Mouse (Mus musculus) MEL (cell line): ENCODE measurements around the gene Ell. TPM values are rescaled to one million over a fixed set of nuclear protein-coding genes. Genes with fewer than 3 reads are reported as not detected.

Experiments used
- DNase-seq: peaks from one replicate; pipeline ENCODE4 v3.0.0; 2011; ENCODE audit warnings: low read depth, low spot score
- H3K27ac ChIP-seq: 2 replicates; pipeline ENCODE4 v1.5.1; 2012; ENCODE audit warnings: low read depth, mild to moderate bottlenecking, control low read depth, low read length, moderate library complexity; ENCODE audit not compliant: control insufficient read depth
- H3K27me3 ChIP-seq, 2 experiments: fragments of 150-350 bp in 1 of 2; sonication (generic) in 1 of 2; 2 replicates each; pipeline ENCODE4 v1.6.1; 2012; ENCODE audit warnings: low read length in 2 of 2, mild to moderate bottlenecking in 2 of 2, improper control_type of control experiment in 1 of 2, moderate library complexity in 1 of 2; ENCODE audit not compliant: insufficient read depth in 2 of 2, control insufficient read depth in 1 of 2
- H3K36me3 ChIP-seq, 2 experiments: 2 replicates each; pipeline ENCODE4 v1.6.1; 2012 to 2014; ENCODE audit warnings: low read length in 2 of 2, improper control_type of control experiment in 1 of 2, inconsistent platforms in 1 of 2, mild to moderate bottlenecking in 1 of 2; ENCODE audit not compliant: insufficient read depth in 2 of 2, control insufficient read depth in 1 of 2
- H3K4me1 ChIP-seq, 2 experiments: fragments of 150-350 bp in 1 of 2; sonication (generic) in 1 of 2; 2 replicates each; pipeline ENCODE4 v1.6.1; 2012; ENCODE audit warnings: low read length in 2 of 2, improper control_type of control experiment in 1 of 2, mild to moderate bottlenecking in 1 of 2; ENCODE audit not compliant: insufficient read depth in 2 of 2, control insufficient read depth in 1 of 2
- H3K4me3 ChIP-seq, 2 experiments: fragments of 150-350 bp in 1 of 2; sonication (generic) in 1 of 2; 2 replicates each; pipeline ENCODE4 v1.5.1; 2012; ENCODE audit warnings: low read depth in 2 of 2, low read length in 2 of 2, mild to moderate bottlenecking in 2 of 2, moderate library complexity in 2 of 2, control low read depth in 1 of 2, improper control_type of control experiment in 1 of 2; ENCODE audit not compliant: control insufficient read depth in 1 of 2, insufficient read depth in 1 of 2
- H3K79me2 ChIP-seq: 2 replicates; pipeline ENCODE4 v1.6.1; 2012; ENCODE audit warnings: mild to moderate bottlenecking, low read length, moderate library complexity; ENCODE audit not compliant: control insufficient read depth, poor library complexity, insufficient read depth
- H3K9ac ChIP-seq: 2 replicates; pipeline ENCODE4 v1.6.1; 2012; ENCODE audit warnings: low read depth, mild to moderate bottlenecking, control low read depth, low read length, moderate library complexity; ENCODE audit not compliant: control insufficient read depth, poor library complexity, severe bottlenecking
- H3K9me3 ChIP-seq: fragments of 150-350 bp; sonication (generic); replicated peaks from 2 replicates; pipeline ENCODE4 v1.6.1; 2012; ENCODE audit warnings: mild to moderate bottlenecking, low read length, improper control_type of control experiment, moderate library complexity; ENCODE audit not compliant: insufficient read depth
- BHLHE40 ChIP-seq: IDR thresholded peaks from 2 replicates; pipeline ENCODE4 v1.6.1; 2012; ENCODE audit warnings: low read depth, mild to moderate bottlenecking, inconsistent platforms, low read length, improper control_type of control experiment, borderline replicate concordance
- CHD1 ChIP-seq: IDR thresholded peaks from 2 replicates; pipeline ENCODE4 v1.6.1; 2012; ENCODE audit warnings: low read depth, mild to moderate bottlenecking, inconsistent platforms, low read length, improper control_type of control experiment
- CHD2 ChIP-seq: IDR thresholded peaks from 2 replicates; pipeline ENCODE4 v1.6.1; 2011; ENCODE audit warnings: low read length, improper control_type of control experiment
- CTCF ChIP-seq, 3 experiments: IDR thresholded peaks in 2 of 3; conservative IDR thresholded peaks in 1 of 3; 2 replicates each; pipeline ENCODE4 v1.5.1; 2011 to 2012; ENCODE audit warnings: low read length in 3 of 3, low read depth in 2 of 3, mild to moderate bottlenecking in 2 of 3, improper control_type of control experiment in 1 of 3, inconsistent platforms in 1 of 3, mixed read lengths in 1 of 3, moderate library complexity in 1 of 3; ENCODE audit not compliant: control insufficient read depth in 1 of 3, insufficient read depth in 1 of 3, poor library complexity in 1 of 3, severe bottlenecking in 1 of 3
- E2F4 ChIP-seq: IDR thresholded peaks from 2 replicates; pipeline ENCODE4 v1.6.1; 2011; ENCODE audit warnings: low read depth, low read length, improper control_type of control experiment, borderline replicate concordance
- EP300 ChIP-seq, 2 experiments: IDR thresholded peaks; 2 replicates each; pipeline ENCODE4 v1.6.1; 2011; ENCODE audit warnings: improper control_type of control experiment in 2 of 2, low read length in 2 of 2, low read depth in 1 of 2, mild to moderate bottlenecking in 1 of 2
- HCFC1 ChIP-seq: IDR thresholded peaks from 2 replicates; pipeline ENCODE4 v1.6.1; 2012; ENCODE audit warnings: low read depth, mild to moderate bottlenecking, inconsistent platforms, low read length, improper control_type of control experiment, moderate library complexity
- MAFK ChIP-seq: IDR thresholded peaks from 2 replicates; pipeline ENCODE4 v1.6.1; 2011; ENCODE audit warnings: low read depth, mild to moderate bottlenecking, low read length, improper control_type of control experiment, borderline replicate concordance
- MAX ChIP-seq: IDR thresholded peaks from 2 replicates; pipeline ENCODE4 v1.6.1; 2011; ENCODE audit warnings: low read length, improper control_type of control experiment
- MAZ ChIP-seq: IDR thresholded peaks from 2 replicates; pipeline ENCODE4 v1.6.1; 2012; ENCODE audit warnings: low read depth, mild to moderate bottlenecking, inconsistent platforms, low read length, improper control_type of control experiment
- MXI1 ChIP-seq: IDR thresholded peaks from 2 replicates; pipeline ENCODE4 v1.6.1; 2011; ENCODE audit warnings: mild to moderate bottlenecking, low read depth, low read length, improper control_type of control experiment
- MYB ChIP-seq: IDR thresholded peaks from 2 replicates; pipeline ENCODE4 v1.6.1; 2011; ENCODE audit warnings: mild to moderate bottlenecking, low read depth, low read length, improper control_type of control experiment
- NRF1 ChIP-seq: IDR thresholded peaks from 2 replicates; pipeline ENCODE4 v1.6.1; 2014; ENCODE audit warnings: low read depth, mild to moderate bottlenecking, inconsistent platforms, low read length, improper control_type of control experiment, moderate library complexity; ENCODE audit not compliant: poor library complexity, insufficient read depth, severe bottlenecking
- POLR2A ChIP-seq, 2 experiments: IDR thresholded peaks; 2 replicates each; pipeline ENCODE4 v1.6.1; 2011 to 2012; ENCODE audit warnings: low read length in 2 of 2, mild to moderate bottlenecking in 2 of 2, control low read depth in 1 of 2, improper control_type of control experiment in 1 of 2, low read depth in 1 of 2, moderate library complexity in 1 of 2; ENCODE audit not compliant: control insufficient read depth in 1 of 2, insufficient read depth in 1 of 2, poor library complexity in 1 of 2
- POLR2AphosphoS2 ChIP-seq: IDR thresholded peaks from 2 replicates; pipeline ENCODE4 v1.6.1; 2011; ENCODE audit warnings: low read length, improper control_type of control experiment
- SIN3A ChIP-seq: IDR thresholded peaks from 2 replicates; pipeline ENCODE4 v1.6.1; 2012; ENCODE audit warnings: low read length, improper control_type of control experiment, inconsistent platforms
- SMC3 ChIP-seq: IDR thresholded peaks from 2 replicates; pipeline ENCODE4 v1.6.1; 2011; ENCODE audit warnings: low read depth, low read length, improper control_type of control experiment
- TAL1 ChIP-seq: IDR thresholded peaks from 2 replicates; pipeline ENCODE4 v1.6.1; 2012; ENCODE audit warnings: mild to moderate bottlenecking, inconsistent platforms, low read length, moderate library complexity, mixed read lengths
- TBP ChIP-seq: IDR thresholded peaks from 2 replicates; pipeline ENCODE4 v1.8.0; 2011; ENCODE audit warnings: low read depth, low read length, improper control_type of control experiment
- TCF12 ChIP-seq: IDR thresholded peaks from 2 replicates; pipeline ENCODE4 v1.6.1; 2014; ENCODE audit warnings: low read depth, mild to moderate bottlenecking, inconsistent platforms, low read length, improper control_type of control experiment, moderate library complexity
- UBTF ChIP-seq: IDR thresholded peaks from 2 replicates; pipeline ENCODE4 v1.6.1; 2012; ENCODE audit warnings: low read depth, mild to moderate bottlenecking, inconsistent platforms, low read length, improper control_type of control experiment, moderate library complexity, borderline replicate concordance; ENCODE audit not compliant: insufficient read depth
- USF2 ChIP-seq, 2 experiments: IDR thresholded peaks; 2 replicates each; pipeline ENCODE4 v1.6.1; 2011 to 2012; ENCODE audit warnings: improper control_type of control experiment in 2 of 2, low read length in 2 of 2, borderline replicate concordance in 1 of 2, inconsistent platforms in 1 of 2, low read depth in 1 of 2, mild to moderate bottlenecking in 1 of 2; ENCODE audit not compliant: insufficient read depth in 1 of 2
- ZMIZ1 ChIP-seq: IDR thresholded peaks from 2 replicates; pipeline ENCODE4 v1.6.1; 2012; ENCODE audit warnings: low read depth, mild to moderate bottlenecking, inconsistent platforms, low read length, improper control_type of control experiment, moderate library complexity
- ZNF384 ChIP-seq: IDR thresholded peaks from 2 replicates; pipeline ENCODE4 v1.6.1; 2012; ENCODE audit warnings: low read depth, mild to moderate bottlenecking, inconsistent platforms, low read length, improper control_type of control experiment
- polyA plus RNA-seq, 2 experiments: library from polyadenylated mRNA; stranded (reverse) in 1 of 2; unstranded in 1 of 2; fragments of >175 nt in 1 of 2; fragments of >200 nt in 1 of 2; gene quantifications; 2 replicates each; pipeline versions ENCODE4 v1.2.1 to v1.2.4; 2012; ENCODE audit warnings: low replicate concordance in 2 of 2, low read depth in 1 of 2; ENCODE audit not compliant: insufficient read length in 2 of 2, insufficient read depth in 1 of 2, missing spikeins in 1 of 2
- total RNA-seq: library from RNA; depleted of rRNA; stranded (reverse); fragments of 300-350 nt; gene quantifications from 2 replicates; pipeline ENCODE4 v1.2.3, GENCODE M21; 2012

Ell gene
- total and polyA plus RNA-seq, 3 experiments, result 12.4 to 25.9 TPM; not detected in 1

- H3K4me1 ChIP-seq, result peaks cover 2 to 16% of the 10 kb centered on the region in 2 experiments; a peak in 3 of 4 replicates
- no peak for TF ChIP-seq MAFK
- TF ChIP-seq, all 39 proteins: peak for 0
- H3K79me2 ChIP-seq, result peaks cover 19% of the 10 kb centered on the region
- H3K27ac ChIP-seq, result no peak overlapping the region
- no peak overlapping the region for H3K9ac ChIP-seq
- H3K9me3 ChIP-seq, result no peaks in the 10 kb centered on the region
- H3K4me3 ChIP-seq, result no peak overlapping the region
- H3K36me3 ChIP-seq, result peaks cover 0 to 3% of the 10 kb centered on the region in 2 experiments; a peak in 2 of 4 replicates
- no peak for DNase-seq
- no peaks in the 10 kb centered on the region for H3K27me3 ChIP-seq
Observed at GRCm38 (mm10) chr8:70555079-70555747, 16.0 kb downstream of the Ell start.

GRCm38 (mm10) chr8:70558334-70558733 is 19.1 kb downstream of the Ell start:
- Histone ChIP-seq H3K9ac (no peak overlapping the region), H3K4me1 (peaks cover 25 to 41% of the 10 kb centered on the region in 2 experiments), H3K27ac (no peak overlapping the region), H3K4me3 (no peak overlapping the region), H3K9me3 (no peaks in the 10 kb centered on the region), H3K79me2 (peaks cover 11% of the 10 kb centered on the region; the same call in 1 of the 2 replicates), H3K36me3 (peaks cover 0 to 18% of the 10 kb centered on the region in 2 experiments; a peak in 3 of 4 replicates), H3K27me3 (no peaks in the 10 kb centered on the region)
- peak; percentile 31 for DNase-seq
- no peak for TF ChIP-seq MAZ
- TF ChIP-seq UBTF, result no peak
- no peak for TF ChIP-seq MAX
- peak in 1 of 3 experiments; percentile 32; a peak in 2 of 6 replicates for TF ChIP-seq CTCF (IDR thresholded peaks at IDR 0.05 in 2 of 3, conservative IDR thresholded peaks at IDR 0.05 in 1 of 3; ENCODE audit: control insufficient read depth in 1 of 3, insufficient read depth in 1 of 3, low read depth in 2 of 3, low read length in 3 of 3, poor library complexity in 1 of 3, severe bottlenecking in 1 of 3)
- no peak for TF ChIP-seq CHD1

- Histone ChIP-seq H3K27ac (no peak overlapping the region), H3K27me3 (no peaks in the 10 kb centered on the region), H3K4me1 (peaks cover 27 to 45% of the 10 kb centered on the region in 2 experiments), H3K36me3 (peaks cover 0 to 18% of the 10 kb centered on the region in 2 experiments; a peak in 3 of 4 replicates), H3K9ac (no peak overlapping the region), H3K9me3 (no peaks in the 10 kb centered on the region), H3K79me2 (peaks cover 10% of the 10 kb centered on the region; the same call in 1 of the 2 replicates), H3K4me3 (no peak overlapping the region)
- DNase-seq, result peak; percentile 53
- no peak for TF ChIP-seq HCFC1
- TF ChIP-seq MAZ, result no peak
- no peak for TF ChIP-seq E2F4
- no peak for TF ChIP-seq CHD1
- TF ChIP-seq EP300 (IDR thresholded peaks at IDR 0.05; ENCODE audit: low read depth in 1 of 2, low read length in 2 of 2), result no peak
- peak; percentile 43 for TF ChIP-seq SMC3
- TF ChIP-seq MYB, result no peak
- no peak for TF ChIP-seq UBTF
- TF ChIP-seq TBP, result no peak
- no peak for TF ChIP-seq TCF12
- TF ChIP-seq POLR2A (IDR thresholded peaks at IDR 0.05; ENCODE audit: control insufficient read depth in 1 of 2, insufficient read depth in 1 of 2, low read depth in 1 of 2, low read length in 2 of 2, poor library complexity in 1 of 2), result no peak
- TF ChIP-seq SIN3A, result no peak
- TF ChIP-seq USF2 (IDR thresholded peaks at IDR 0.05; ENCODE audit: borderline replicate concordance in 1 of 2, insufficient read depth in 1 of 2, low read depth in 1 of 2, low read length in 2 of 2), result no peak
- TF ChIP-seq ZMIZ1, result no peak
- TF ChIP-seq POLR2AphosphoS2, result no peak
- TF ChIP-seq CHD2, result no peak
- TF ChIP-seq MXI1, result no peak
- no peak for TF ChIP-seq NRF1
- TF ChIP-seq MAFK, result no peak
- no peak for TF ChIP-seq TAL1
- TF ChIP-seq BHLHE40, result no peak
- TF ChIP-seq ZNF384, result peak; percentile 61
Observed at GRCm38 (mm10) chr8:70558983-70559382, 19.7 kb downstream of the Ell start.
